ENCODE assay signal across 21 mouse cellular contexts in the genomic region with DNA sequence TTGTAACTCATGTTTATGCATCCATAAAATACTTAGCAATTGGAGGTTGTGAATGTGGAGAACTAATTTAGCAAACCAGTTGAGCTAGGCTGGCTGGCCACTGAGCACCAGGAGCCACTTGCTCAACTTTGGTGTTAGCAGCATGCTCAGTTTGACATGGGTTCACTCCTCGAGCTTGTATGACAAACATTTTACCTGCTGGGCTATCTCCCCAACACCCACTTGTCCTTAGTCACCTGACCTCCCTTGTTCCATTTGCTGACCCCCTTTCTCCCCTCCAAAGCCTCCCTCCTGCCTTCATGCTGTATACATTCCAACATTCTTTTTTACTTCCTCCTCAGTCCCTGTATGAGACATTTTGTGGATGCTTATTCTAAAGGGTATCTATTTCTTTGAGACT.
DNase-seq lines count a peak whose midpoint lies in the region; ATAC-seq lines count a peak whose summit lies in the region.
"Had no signal": no experiment of that assay in that cellular context is flagged by ENCODE, and none has a peak within 500 bp of the region (broad histone marks: within the 10 kb centered on the region; RNA-seq: fewer than 3 reads in every experiment).

No protein-coding gene starts in this region.

- no peak overlapping the region for H3K4me3 ChIP-seq in heart, embryonic 10.5 days
- no peak overlapping the region for H3K4me3 ChIP-seq in midbrain, embryonic 11.5 days (ENCODE audit: low read depth, low read length)
- H3K4me3 ChIP-seq in midbrain, embryonic 13.5 days (replicated peaks) = no peak overlapping the region

- no peak overlapping the region for H3K4me2 ChIP-seq in midbrain, embryonic 11.5 days
- no peak overlapping the region for H3K4me2 ChIP-seq in midbrain, embryonic 13.5 days (replicated peaks)

- H3K36me3 ChIP-seq in heart, embryonic 10.5 days = no peaks in the 10 kb centered on the region
- H3K36me3 ChIP-seq in midbrain, embryonic 11.5 days (ENCODE audit: control insufficient read depth, insufficient read depth, low read length) = no peaks in the 10 kb centered on the region
- H3K36me3 ChIP-seq in midbrain, embryonic 13.5 days = no peaks in the 10 kb centered on the region
- H3K36me3 ChIP-seq: G1E had no signal

- DNase-seq in heart, adult 11 months = peak; percentile 66
- no peak for DNase-seq in heart, postnatal 14 days
- DNase-seq in heart, embryonic 10.5 days (ENCODE audit: low spot score) = peak; percentile 52
- no peak for DNase-seq in heart, adult 8-10 months (ENCODE audit: low spot score)
- peak; percentile 72 for DNase-seq in midbrain, embryonic 11.5 days (ENCODE audit: low spot score, missing footprints)
- DNase-seq: adrenal gland, adult 2 months; adrenal gland, adult 8-10 months; adrenal gland, postnatal 10 days; adrenal gland, postnatal 14 days; adrenal gland, postnatal 25 days; adrenal gland, postnatal 36 days; B cell, adult 2 months; cerebellum, adult 11 months; cerebellum, adult 11-12 months; cerebellum, adult 18-20 months had no signal

- 48% methylated on average over 1 of the region's 1 CpGs for WGBS in heart, embryonic 10.5 days
- WGBS in midbrain, embryonic 11.5 days = 56% methylated on average over 1 of the region's 1 CpGs
- WGBS in midbrain, embryonic 13.5 days = 85% methylated on average over 1 of the region's 1 CpGs

- no peaks in the 10 kb centered on the region for H3K9me3 ChIP-seq in heart, embryonic 10.5 days
- no peaks in the 10 kb centered on the region for H3K9me3 ChIP-seq in midbrain, embryonic 11.5 days (ENCODE audit: control insufficient read depth, low read length)
- H3K9me3 ChIP-seq in midbrain, embryonic 13.5 days = no peaks in the 10 kb centered on the region
- H3K9me3 ChIP-seq: G1E had no signal

- no peak overlapping the region for H3K9ac ChIP-seq in midbrain, embryonic 11.5 days (ENCODE audit: low read length)
- H3K9ac ChIP-seq in midbrain, embryonic 13.5 days (replicated peaks) = no peak overlapping the region

- H3K27me3 ChIP-seq in heart, embryonic 10.5 days (ENCODE audit: insufficient read depth, poor library complexity, severe bottlenecking) = no peaks in the 10 kb centered on the region
- H3K27me3 ChIP-seq in midbrain, embryonic 11.5 days (ENCODE audit: control insufficient read depth, insufficient read depth, low read length) = no peaks in the 10 kb centered on the region
- no peaks in the 10 kb centered on the region for H3K27me3 ChIP-seq in midbrain, embryonic 13.5 days
- H3K27me3 ChIP-seq: CH12.LX, Patski had no signal

- H3K27ac ChIP-seq in heart, embryonic 10.5 days = no peak overlapping the region
- no peak overlapping the region for H3K27ac ChIP-seq in midbrain, embryonic 11.5 days (ENCODE audit: low read depth, low read length)
- no peak overlapping the region for H3K27ac ChIP-seq in midbrain, embryonic 13.5 days

- H3K4me1 ChIP-seq in heart, embryonic 10.5 days = no peaks in the 10 kb centered on the region
- no peaks in the 10 kb centered on the region for H3K4me1 ChIP-seq in midbrain, embryonic 11.5 days (ENCODE audit: control insufficient read depth, insufficient read depth, low read length)
- H3K4me1 ChIP-seq in midbrain, embryonic 13.5 days (replicated peaks) = no peaks in the 10 kb centered on the region

- no peak for ATAC-seq in midbrain, embryonic 11.5 days (ENCODE audit: low FRiP score)
- no peak for ATAC-seq in midbrain, embryonic 13.5 days
- ATAC-seq: activated CD4-positive, CD25-positive, alpha-beta regulatory T cell, adult 4 months; CD4-positive, CD25-positive, alpha-beta regulatory T cell, adult 4 months; Patski had no signal

- intact Hi-C loops in heart, postnatal 14 days (cut with DNase I) = no loop called here

Comparison
In these comparisons a context has a peak if more than half of its experiments do, and no peak if none do; other contexts are left out.
1. DNase-seq: peak in heart, adult 11 months (single experiment), heart, embryonic 10.5 days (single experiment) and midbrain, embryonic 11.5 days (single experiment); none in heart, postnatal 14 days (0 of 2) and heart, adult 8-10 months (single experiment).